Mouse (Mus musculus): Measurements from ENCODE around the gene Sec14l1.

DNA sequence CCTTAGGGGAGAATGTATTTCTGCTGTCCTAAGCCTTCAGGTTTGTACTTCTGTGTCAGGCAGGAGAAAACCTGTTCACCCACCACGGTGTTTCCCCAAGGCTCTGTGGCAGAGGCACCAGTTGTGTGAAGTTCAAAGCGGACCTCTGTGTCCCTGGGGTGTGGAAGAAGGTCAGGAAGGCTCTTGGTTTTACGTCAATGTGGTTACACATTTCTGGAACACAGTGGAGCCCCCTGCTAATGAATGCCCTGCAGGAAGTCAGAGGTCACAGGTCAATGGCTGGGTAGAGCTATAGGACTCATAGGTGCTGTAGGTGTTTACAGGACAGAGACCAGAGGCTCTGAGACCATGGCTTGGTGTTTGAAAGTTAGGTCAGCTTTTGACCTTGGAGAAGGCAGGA, 9.7 kb upstream of the Sec14l1 start:
- TF ChIP-seq CTCF (IDR thresholded peaks at IDR 0.05; ENCODE audit: control insufficient read depth, insufficient read depth, insufficient replicate concordance, low read depth, low read length), result no peak
- no peak for TF ChIP-seq POLR2A (IDR thresholded peaks at IDR 0.05; ENCODE audit: control insufficient read depth, low read depth, low read length)

Measured in testis, adult 2 months (tissue).